Mouse (Mus musculus): Measurements from ENCODE around the gene Cntnap2. TPM values are rescaled to one million over a fixed set of nuclear protein-coding genes. Genes with fewer than 3 reads are reported as not detected.

Cntnap2 gene
- polyA plus RNA-seq, 1 experiment from 2014 or later: 54.5 TPM

DNA sequence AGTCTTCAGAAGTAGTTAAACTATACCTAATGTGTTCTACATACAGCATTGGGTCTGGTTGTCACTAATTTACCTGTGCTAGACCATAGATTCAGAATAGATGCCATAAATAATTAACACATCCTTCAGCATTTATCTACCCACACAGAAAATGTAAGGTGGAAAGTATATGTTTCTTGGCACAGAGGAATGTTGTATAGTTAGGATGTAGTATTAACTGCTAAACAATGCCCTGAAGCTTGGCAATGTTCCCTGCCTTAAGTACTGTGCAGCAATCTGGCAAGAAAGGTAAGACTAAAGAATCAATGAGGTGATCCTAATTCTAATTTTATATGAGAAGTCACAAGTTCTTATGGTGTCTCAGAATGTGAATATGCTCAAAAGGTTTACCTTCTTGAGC, 529.9 kb downstream of the Cntnap2 start:
- Histone ChIP-seq H3K36me3 (ENCODE audit: control insufficient read depth, insufficient read depth, low read length) (no peaks in the 10 kb centered on the region), H3K27me3 (ENCODE audit: control insufficient read depth, insufficient read depth, low read length) (no peaks in the 10 kb centered on the region), H3K4me2 (ENCODE audit: low read length) (no peak overlapping the region), H3K27ac (replicated peaks; ENCODE audit: low read depth, low read length) (no peak overlapping the region), H3K4me1 (ENCODE audit: control insufficient read depth, insufficient read depth, low read length) (no peaks in the 10 kb centered on the region), H3K9me3 (ENCODE audit: control insufficient read depth, low read length) (no peaks in the 10 kb centered on the region), H3K9ac (replicated peaks; ENCODE audit: low read length) (no peak overlapping the region), H3K4me3 (replicated peaks; ENCODE audit: low read depth, low read length) (no peak overlapping the region)
- no peak for ATAC-seq (ENCODE audit: low FRiP score, low TSS enrichment)
- DNase-seq: no peak

DNA sequence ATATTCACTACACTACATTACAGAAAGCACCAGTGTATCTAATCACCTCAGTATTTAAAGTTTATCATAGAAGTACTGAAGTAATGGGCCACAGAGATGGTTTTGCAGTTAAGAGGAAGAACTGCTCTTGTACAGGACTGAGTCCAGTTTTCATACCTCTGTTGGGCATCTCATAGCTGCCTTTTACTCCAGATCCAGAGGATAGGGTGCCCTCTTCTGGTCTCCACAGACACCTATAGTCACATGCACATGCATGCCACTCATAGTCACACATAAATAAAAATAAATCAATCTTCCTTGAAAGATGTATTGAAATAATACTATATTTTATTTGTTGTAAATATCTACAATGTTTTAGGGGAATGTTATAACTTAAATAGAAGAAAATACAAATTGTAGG, 587.9 kb downstream of the Cntnap2 start:
- Histone ChIP-seq H3K4me3 (replicated peaks; ENCODE audit: low read depth, low read length) (no peak overlapping the region), H3K9me3 (ENCODE audit: control insufficient read depth, low read length) (no peaks in the 10 kb centered on the region), H3K9ac (replicated peaks; ENCODE audit: low read length) (no peak overlapping the region), H3K4me1 (ENCODE audit: control insufficient read depth, insufficient read depth, low read length) (no peaks in the 10 kb centered on the region), H3K27me3 (ENCODE audit: control insufficient read depth, insufficient read depth, low read length) (no peaks in the 10 kb centered on the region), H3K27ac (replicated peaks; ENCODE audit: low read depth, low read length) (no peak overlapping the region), H3K36me3 (ENCODE audit: control insufficient read depth, insufficient read depth, low read length) (no peaks in the 10 kb centered on the region), H3K4me2 (ENCODE audit: low read length) (no peak overlapping the region)
- ATAC-seq (ENCODE audit: low FRiP score, low TSS enrichment) (no peak), DNase-seq (no peak)

DNA sequence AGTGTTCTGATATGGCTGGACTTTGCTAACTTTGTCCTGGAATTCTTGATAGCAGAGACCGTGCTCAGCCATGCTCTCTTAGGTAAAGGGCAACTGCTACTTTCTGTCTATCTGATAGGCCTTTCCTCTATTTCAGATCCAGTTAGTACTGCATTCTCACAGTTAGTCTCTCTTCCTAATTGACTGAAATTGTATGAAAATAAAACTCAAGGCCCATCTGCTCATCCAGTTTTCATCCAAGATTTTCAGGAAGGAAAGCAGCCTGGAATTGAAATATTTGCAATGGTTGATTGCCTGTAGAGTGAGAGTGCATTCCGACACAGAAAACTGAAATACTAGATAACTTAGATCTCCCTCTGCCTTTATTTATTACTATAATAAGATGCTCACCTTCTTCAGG, 589.3 kb downstream of the Cntnap2 start:
- Histone ChIP-seq H3K36me3 (ENCODE audit: control insufficient read depth, insufficient read depth, low read length) (no peaks in the 10 kb centered on the region), H3K9me3 (ENCODE audit: control insufficient read depth, low read length) (no peaks in the 10 kb centered on the region), H3K4me2 (ENCODE audit: low read length) (no peak overlapping the region), H3K27me3 (ENCODE audit: control insufficient read depth, insufficient read depth, low read length) (no peaks in the 10 kb centered on the region), H3K4me3 (replicated peaks; ENCODE audit: low read depth, low read length) (no peak overlapping the region), H3K9ac (replicated peaks; ENCODE audit: low read length) (no peak overlapping the region), H3K27ac (replicated peaks; ENCODE audit: low read depth, low read length) (no peak overlapping the region), H3K4me1 (ENCODE audit: control insufficient read depth, insufficient read depth, low read length) (no peaks in the 10 kb centered on the region)
- no peak for ATAC-seq (ENCODE audit: low FRiP score, low TSS enrichment)
- WGBS: 85% methylated on average over 2 of the region's 2 CpGs
- DNase-seq: no peak

DNA sequence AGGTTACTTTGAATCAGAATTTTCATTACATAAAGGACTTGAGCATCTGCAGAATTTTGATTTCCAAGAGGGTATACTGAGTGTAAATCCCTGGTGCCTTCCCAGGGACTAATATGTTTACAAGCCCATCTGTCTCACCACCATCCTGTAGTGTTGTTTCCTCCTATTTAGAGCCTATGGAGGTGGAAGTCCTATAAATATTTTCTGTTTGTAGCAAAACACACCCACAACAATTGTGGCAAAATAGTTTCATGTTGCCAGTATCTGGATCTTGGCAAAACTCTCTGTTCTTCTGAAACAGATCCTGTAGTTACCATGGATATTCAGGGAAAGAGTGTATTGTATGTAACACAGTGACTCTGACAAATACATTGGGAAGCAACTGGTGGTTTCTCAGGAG, 641.1 kb downstream of the Cntnap2 start:
- no peak for DNase-seq
- no peak for ATAC-seq (ENCODE audit: low FRiP score, low TSS enrichment)

DNA sequence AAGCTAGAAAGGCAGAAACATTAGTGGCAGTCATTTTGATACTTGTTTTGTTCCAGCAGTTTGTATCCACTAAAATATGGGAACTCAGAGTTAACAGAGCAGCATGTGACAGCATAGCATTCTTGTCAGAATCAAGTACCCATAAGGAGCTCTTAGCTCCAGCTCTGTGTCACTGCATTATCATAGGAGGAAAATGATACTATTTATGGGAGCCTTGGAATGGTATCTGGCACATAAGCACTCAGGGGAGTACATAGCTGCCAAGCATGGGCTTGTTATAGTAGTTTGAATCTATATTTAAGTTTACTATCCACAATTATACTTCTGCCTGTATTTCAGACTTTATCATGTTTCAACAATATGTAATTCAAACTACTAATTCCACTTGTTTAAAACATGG, 732.5 kb downstream of the Cntnap2 start:
- no peaks in the 10 kb centered on the region for H3K36me3 ChIP-seq (ENCODE audit: control insufficient read depth, insufficient read depth, low read length)
- ATAC-seq (ENCODE audit: low FRiP score, low TSS enrichment): no peak
- no peaks in the 10 kb centered on the region for H3K4me1 ChIP-seq (ENCODE audit: control insufficient read depth, insufficient read depth, low read length)
- no peaks in the 10 kb centered on the region for H3K9me3 ChIP-seq (ENCODE audit: control insufficient read depth, low read length)
- no peak overlapping the region for H3K9ac ChIP-seq (replicated peaks; ENCODE audit: low read length)
- no peak for DNase-seq
- H3K27me3 ChIP-seq (ENCODE audit: control insufficient read depth, insufficient read depth, low read length): no peaks in the 10 kb centered on the region
- H3K27ac ChIP-seq (replicated peaks; ENCODE audit: low read depth, low read length): no peak overlapping the region
- H3K4me2 ChIP-seq (ENCODE audit: low read length): no peak overlapping the region
- no peak overlapping the region for H3K4me3 ChIP-seq (replicated peaks; ENCODE audit: low read depth, low read length)

More for the DNA sequence above, 641.1 kb downstream of the Cntnap2 start:
- Histone ChIP-seq H3K36me3 (ENCODE audit: control insufficient read depth, insufficient read depth, low read length) (no peaks in the 10 kb centered on the region), H3K4me1 (ENCODE audit: control insufficient read depth, insufficient read depth, low read length) (no peaks in the 10 kb centered on the region), H3K4me2 (ENCODE audit: low read length) (no peak overlapping the region), H3K9me3 (ENCODE audit: control insufficient read depth, low read length) (no peaks in the 10 kb centered on the region), H3K27ac (replicated peaks; ENCODE audit: low read depth, low read length) (no peak overlapping the region), H3K9ac (replicated peaks; ENCODE audit: low read length) (no peak overlapping the region), H3K27me3 (ENCODE audit: control insufficient read depth, insufficient read depth, low read length) (no peaks in the 10 kb centered on the region), H3K4me3 (replicated peaks; ENCODE audit: low read depth, low read length) (no peak overlapping the region)

DNA sequence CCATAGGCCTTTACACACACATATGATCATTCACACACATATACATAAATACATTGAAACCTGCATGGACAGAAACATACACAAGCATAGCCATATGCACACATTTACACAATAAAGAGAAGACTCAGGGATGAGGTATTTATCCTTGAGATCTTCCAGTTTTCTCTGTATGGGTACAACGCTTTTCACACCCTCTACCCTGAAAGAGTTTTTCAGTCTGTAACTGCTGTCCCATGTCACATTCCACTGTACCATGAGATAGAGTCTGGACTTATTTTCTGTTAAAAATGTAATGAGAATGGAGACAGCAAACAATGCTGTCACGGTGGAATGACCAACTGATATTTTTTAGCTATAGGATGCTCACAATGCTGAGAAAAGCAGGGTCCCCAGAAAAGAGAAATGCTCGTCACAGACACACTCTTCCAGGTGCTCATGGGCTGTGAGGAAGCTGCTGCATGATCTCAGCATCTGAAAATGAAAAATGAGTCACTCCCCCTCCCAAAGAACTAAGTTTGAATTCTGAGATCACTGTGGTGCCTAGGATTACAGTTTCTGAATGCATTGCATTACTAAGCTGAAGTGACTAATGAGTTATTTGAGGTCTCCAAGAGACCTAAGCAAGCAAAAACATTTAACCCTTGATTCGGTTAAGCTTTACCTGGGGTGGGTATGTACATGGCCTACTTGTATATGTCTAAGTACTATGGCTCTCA, 782.6 kb downstream of the Cntnap2 start:
- DNase-seq: no peak
- H3K36me3 ChIP-seq (ENCODE audit: control insufficient read depth, insufficient read depth, low read length): no peaks in the 10 kb centered on the region
- no peak overlapping the region for H3K27ac ChIP-seq (replicated peaks; ENCODE audit: low read depth, low read length)
- no peak overlapping the region for H3K4me2 ChIP-seq (ENCODE audit: low read length)
- no peaks in the 10 kb centered on the region for H3K4me1 ChIP-seq (ENCODE audit: control insufficient read depth, insufficient read depth, low read length)
- ATAC-seq (ENCODE audit: low FRiP score, low TSS enrichment): no peak
- no peak overlapping the region for H3K4me3 ChIP-seq (replicated peaks; ENCODE audit: low read depth, low read length)
- WGBS: 82% methylated on average over 4 of the region's 4 CpGs
- no peaks in the 10 kb centered on the region for H3K9me3 ChIP-seq (ENCODE audit: control insufficient read depth, low read length)
- H3K27me3 ChIP-seq (ENCODE audit: control insufficient read depth, insufficient read depth, low read length): no peaks in the 10 kb centered on the region
- no peak overlapping the region for H3K9ac ChIP-seq (replicated peaks; ENCODE audit: low read length)

DNA sequence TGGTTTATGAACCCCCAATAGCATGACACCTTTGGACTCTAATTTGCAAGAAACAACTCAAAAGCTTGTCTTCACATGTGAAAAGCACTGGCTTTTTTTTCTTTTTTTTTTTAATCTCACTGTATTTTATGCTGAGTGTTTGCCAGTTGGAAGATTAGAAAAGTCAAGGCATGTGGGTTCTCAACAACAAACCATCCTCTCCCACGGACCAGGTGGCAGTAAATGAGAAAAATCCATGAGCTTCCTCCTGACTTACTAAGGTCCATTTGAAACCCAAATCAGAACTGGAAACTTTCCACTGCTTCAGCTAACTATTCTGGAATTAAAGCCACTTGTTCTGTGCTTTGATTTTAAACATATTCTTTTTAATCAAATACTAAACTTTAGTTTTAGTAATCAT, 784.6 kb downstream of the Cntnap2 start:
- H3K27me3 ChIP-seq (ENCODE audit: control insufficient read depth, insufficient read depth, low read length): no peaks in the 10 kb centered on the region
- H3K4me1 ChIP-seq (ENCODE audit: control insufficient read depth, insufficient read depth, low read length): no peaks in the 10 kb centered on the region
- DNase-seq (no peak), ATAC-seq (ENCODE audit: low FRiP score, low TSS enrichment) (no peak)
- H3K27ac ChIP-seq (replicated peaks; ENCODE audit: low read depth, low read length): no peak overlapping the region
- H3K9me3 ChIP-seq (ENCODE audit: control insufficient read depth, low read length): no peaks in the 10 kb centered on the region
- no peaks in the 10 kb centered on the region for H3K36me3 ChIP-seq (ENCODE audit: control insufficient read depth, insufficient read depth, low read length)
- H3K9ac ChIP-seq (replicated peaks; ENCODE audit: low read length): no peak overlapping the region
- WGBS: 76% methylated on average over 1 of the region's 1 CpGs
- H3K4me3 ChIP-seq (replicated peaks; ENCODE audit: low read depth, low read length): no peak overlapping the region
- H3K4me2 ChIP-seq (ENCODE audit: low read length): no peak overlapping the region

DNA sequence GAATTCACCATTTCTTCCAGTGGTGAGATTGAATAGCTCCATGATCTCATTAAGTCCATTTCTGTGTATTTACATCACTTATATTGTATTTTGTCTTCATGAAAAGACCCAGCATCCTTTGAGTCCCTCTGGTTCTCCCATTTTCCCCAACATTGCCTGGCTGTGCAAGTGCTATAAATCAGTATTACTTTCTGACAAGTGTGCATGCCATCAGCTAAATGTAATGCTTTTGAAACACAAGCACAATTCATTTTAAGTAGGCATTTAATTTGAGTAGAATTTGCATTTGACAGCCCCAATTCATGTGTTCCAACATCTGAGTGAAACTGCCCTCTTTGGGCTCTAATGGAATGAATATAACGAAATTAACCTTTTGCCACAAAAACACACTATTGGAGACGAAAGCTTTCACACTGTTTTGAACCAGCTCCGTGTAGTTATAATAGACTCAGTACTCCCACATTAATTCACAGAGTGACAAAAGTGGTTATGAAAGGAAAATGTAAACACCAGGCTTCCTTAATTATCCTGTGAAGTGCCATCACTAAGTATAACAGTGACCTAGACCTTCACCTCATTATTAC, 812.3 kb downstream of the Cntnap2 start:
- Histone ChIP-seq H3K9me3 (ENCODE audit: control insufficient read depth, low read length) (0 out of 2 replicates have a peak, but pooled peaks cover 4% of the 10 kb centered on the region), H3K27me3 (ENCODE audit: control insufficient read depth, insufficient read depth, low read length) (no peaks in the 10 kb centered on the region), H3K27ac (replicated peaks; ENCODE audit: low read depth, low read length) (no peak overlapping the region), H3K4me2 (ENCODE audit: low read length) (no peak overlapping the region), H3K36me3 (ENCODE audit: control insufficient read depth, insufficient read depth, low read length) (no peaks in the 10 kb centered on the region), H3K9ac (replicated peaks; ENCODE audit: low read length) (no peak overlapping the region), H3K4me1 (ENCODE audit: control insufficient read depth, insufficient read depth, low read length) (no peaks in the 10 kb centered on the region), H3K4me3 (replicated peaks; ENCODE audit: low read depth, low read length) (no peak overlapping the region)
- no peak for ATAC-seq (ENCODE audit: low FRiP score, low TSS enrichment)
- WGBS: 64% methylated on average over 3 of the region's 3 CpGs
- DNase-seq: no peak

DNA sequence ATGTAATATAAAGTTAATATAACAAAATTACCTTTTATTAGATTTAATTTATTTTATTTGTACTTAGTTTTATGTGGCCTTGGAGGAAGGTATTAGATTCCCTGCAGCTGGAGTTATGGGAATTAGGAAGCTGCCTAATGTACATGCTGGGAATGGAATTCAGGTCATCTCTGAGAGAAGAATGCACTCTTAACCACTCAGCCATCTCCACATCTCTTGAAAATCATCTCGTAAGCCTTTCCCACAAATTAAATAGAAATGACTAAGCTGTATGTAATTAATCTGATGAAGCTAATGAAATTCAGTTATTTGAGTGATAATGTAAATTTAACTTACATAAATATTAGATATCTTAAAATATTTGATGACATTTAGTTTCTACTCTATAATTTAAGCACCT, 826.3 kb downstream of the Cntnap2 start:
- H3K27ac ChIP-seq (replicated peaks; ENCODE audit: low read depth, low read length): no peak overlapping the region
- H3K4me1 ChIP-seq (ENCODE audit: control insufficient read depth, insufficient read depth, low read length): no peaks in the 10 kb centered on the region
- H3K36me3 ChIP-seq (ENCODE audit: control insufficient read depth, insufficient read depth, low read length): no peaks in the 10 kb centered on the region
- no peaks in the 10 kb centered on the region for H3K27me3 ChIP-seq (ENCODE audit: control insufficient read depth, insufficient read depth, low read length)
- H3K4me2 ChIP-seq (ENCODE audit: low read length): no peak overlapping the region
- 78% methylated on average over 1 of the region's 1 CpGs for WGBS
- no peak for ATAC-seq (ENCODE audit: low FRiP score, low TSS enrichment)
- H3K4me3 ChIP-seq (replicated peaks; ENCODE audit: low read depth, low read length): no peak overlapping the region
- H3K9me3 ChIP-seq (ENCODE audit: control insufficient read depth, low read length): no peaks in the 10 kb centered on the region
- no peak overlapping the region for H3K9ac ChIP-seq (replicated peaks; ENCODE audit: low read length)
- no peak for DNase-seq

All from midbrain, embryonic 14.5 days (tissue).